Mouse (Mus musculus): ENCODE results near the gene Cryaa. TPM values are rescaled to one million over a fixed set of nuclear protein-coding genes. Genes with fewer than 3 reads are reported as not detected.

The Cryaa gene
- polyA plus RNA-seq, 1 experiment from 2014 or later, result not detected

- no peak overlapping the region for H3K9ac ChIP-seq
- 60% methylated on average over 7 of the region's 7 CpGs for WGBS
- no peak for ATAC-seq (ENCODE audit: insufficient number of reproducible peaks, low FRiP score)
- H3K9me3 ChIP-seq (replicated peaks), result no peaks in the 10 kb centered on the region
- no peaks in the 10 kb centered on the region for H3K4me1 ChIP-seq (replicated peaks)
- no peak overlapping the region for H3K4me2 ChIP-seq
- no peak overlapping the region for H3K27ac ChIP-seq (ENCODE audit: poor library complexity, severe bottlenecking)
- H3K4me3 ChIP-seq, result no peak overlapping the region
- H3K27me3 ChIP-seq (replicated peaks), result 0 out of 2 replicates have a peak, but pooled peaks cover 3% of the 10 kb centered on the region
- no peaks in the 10 kb centered on the region for H3K36me3 ChIP-seq
These were observed 31.6 kb downstream of the Cryaa start for GRCm38 (mm10) chr17:31709121-31709741.

GRCm38 (mm10) chr17:31710455-31710854 lies 32.8 kb downstream of the Cryaa start:
- Histone ChIP-seq H3K4me2 (no peak overlapping the region), H3K4me1 (replicated peaks) (no peaks in the 10 kb centered on the region), H3K4me3 (no peak overlapping the region), H3K9ac (no peak overlapping the region), H3K36me3 (no peaks in the 10 kb centered on the region), H3K27me3 (replicated peaks) (0 out of 2 replicates have a peak, but pooled peaks cover 3% of the 10 kb centered on the region), H3K27ac (ENCODE audit: poor library complexity, severe bottlenecking) (no peak overlapping the region), H3K9me3 (replicated peaks) (no peaks in the 10 kb centered on the region)
- WGBS, result 68% methylated on average over 8 of the region's 8 CpGs
- no peak for ATAC-seq (ENCODE audit: insufficient number of reproducible peaks, low FRiP score)

GRCm38 (mm10) chr17:31713709-31714108 lies 36.1 kb downstream of the Cryaa start:
- H3K4me1 ChIP-seq (replicated peaks), result 0 out of 2 replicates have a peak, but pooled peaks cover 3% of the 10 kb centered on the region
- H3K4me2 ChIP-seq, result no peak overlapping the region
- no peaks in the 10 kb centered on the region for H3K9me3 ChIP-seq (replicated peaks)
- no peak overlapping the region for H3K27ac ChIP-seq (ENCODE audit: poor library complexity, severe bottlenecking)
- no peak overlapping the region for H3K9ac ChIP-seq
- H3K36me3 ChIP-seq, result no peaks in the 10 kb centered on the region
- no peak overlapping the region for H3K4me3 ChIP-seq
- no peak for ATAC-seq (ENCODE audit: insufficient number of reproducible peaks, low FRiP score)
- 80% methylated on average over 9 of the region's 9 CpGs for WGBS
- no peaks in the 10 kb centered on the region for H3K27me3 ChIP-seq (replicated peaks)

- H3K27ac ChIP-seq (ENCODE audit: poor library complexity, severe bottlenecking), result no peak overlapping the region
- 78% methylated on average over 3 of the region's 3 CpGs for WGBS
- ATAC-seq (ENCODE audit: insufficient number of reproducible peaks, low FRiP score), result no peak
- no peaks in the 10 kb centered on the region for H3K36me3 ChIP-seq
- no peak overlapping the region for H3K4me3 ChIP-seq
- no peaks in the 10 kb centered on the region for H3K9me3 ChIP-seq (replicated peaks)
- H3K9ac ChIP-seq, result no peak overlapping the region
- H3K27me3 ChIP-seq (replicated peaks), result no peaks in the 10 kb centered on the region
- 0 out of 2 replicates have a peak, but pooled peaks cover 3% of the 10 kb centered on the region for H3K4me1 ChIP-seq (replicated peaks)
- H3K4me2 ChIP-seq, result no peak overlapping the region
These were observed 36.5 kb downstream of the Cryaa start for GRCm38 (mm10) chr17:31714125-31714524.

GRCm38 (mm10) chr17:31715006-31715405 lies 37.4 kb downstream of the Cryaa start:
- Histone ChIP-seq H3K27me3 (replicated peaks) (no peaks in the 10 kb centered on the region), H3K4me1 (replicated peaks) (0 out of 2 replicates have a peak, but pooled peaks cover 3% of the 10 kb centered on the region), H3K36me3 (no peaks in the 10 kb centered on the region), H3K27ac (ENCODE audit: poor library complexity, severe bottlenecking) (no peak overlapping the region), H3K4me2 (no peak overlapping the region), H3K4me3 (no peak overlapping the region), H3K9ac (no peak overlapping the region), H3K9me3 (replicated peaks) (no peaks in the 10 kb centered on the region)
- ATAC-seq (ENCODE audit: insufficient number of reproducible peaks, low FRiP score), result no peak
- 83% methylated on average over 11 of the region's 11 CpGs for WGBS

GRCm38 (mm10) chr17:31721637-31722036 lies 44.0 kb downstream of the Cryaa start:
- Histone ChIP-seq H3K9ac (no peak overlapping the region), H3K4me2 (no peak overlapping the region), H3K9me3 (replicated peaks) (no peaks in the 10 kb centered on the region), H3K4me3 (no peak overlapping the region), H3K27ac (ENCODE audit: poor library complexity, severe bottlenecking) (no peak overlapping the region), H3K27me3 (replicated peaks) (no peaks in the 10 kb centered on the region), H3K4me1 (replicated peaks) (peaks cover 25% of the 10 kb centered on the region), H3K36me3 (no peaks in the 10 kb centered on the region)
- WGBS, result 77% methylated on average over 6 of the region's 6 CpGs
- no peak for ATAC-seq (ENCODE audit: insufficient number of reproducible peaks, low FRiP score)

- no peaks in the 10 kb centered on the region for H3K36me3 ChIP-seq
- ATAC-seq (ENCODE audit: insufficient number of reproducible peaks, low FRiP score), result no peak
- H3K9me3 ChIP-seq (replicated peaks), result no peaks in the 10 kb centered on the region
- 26% methylated on average over 6 of the region's 6 CpGs for WGBS
- no peak overlapping the region for H3K9ac ChIP-seq
- H3K4me2 ChIP-seq, result no peak overlapping the region
- H3K27me3 ChIP-seq (replicated peaks), result no peaks in the 10 kb centered on the region
- peaks cover 49% of the 10 kb centered on the region for H3K4me1 ChIP-seq (replicated peaks)
- no peak overlapping the region for H3K27ac ChIP-seq (ENCODE audit: poor library complexity, severe bottlenecking)
- H3K4me3 ChIP-seq, result no peak overlapping the region
These were observed 47.8 kb downstream of the Cryaa start for GRCm38 (mm10) chr17:31725366-31725765.

- Histone ChIP-seq H3K4me1 (replicated peaks) (peaks cover 57% of the 10 kb centered on the region), H3K9me3 (replicated peaks) (no peaks in the 10 kb centered on the region), H3K27me3 (replicated peaks) (no peaks in the 10 kb centered on the region), H3K36me3 (no peaks in the 10 kb centered on the region), H3K4me2 (no peak overlapping the region), H3K27ac (ENCODE audit: poor library complexity, severe bottlenecking) (no peak overlapping the region), H3K4me3 (no peak overlapping the region), H3K9ac (no peak overlapping the region)
- no peak for ATAC-seq (ENCODE audit: insufficient number of reproducible peaks, low FRiP score)
- whole genome bisulfite sequencing, result 92% methylated on average over 5 of the region's 5 CpGs
These were observed 48.6 kb downstream of the Cryaa start for GRCm38 (mm10) chr17:31726216-31726615.

GRCm38 (mm10) chr17:31727230-31727629 lies 49.6 kb downstream of the Cryaa start:
- ATAC-seq (ENCODE audit: insufficient number of reproducible peaks, low FRiP score), result no peak
- H3K4me1 ChIP-seq (replicated peaks), result peaks cover 55% of the 10 kb centered on the region

GRCm38 (mm10) chr17:31728043-31728442 lies 50.4 kb downstream of the Cryaa start:
- Histone ChIP-seq H3K4me2 (no peak overlapping the region), H3K9ac (no peak overlapping the region), H3K27ac (ENCODE audit: poor library complexity, severe bottlenecking) (0 out of 2 replicates have a peak overlapping the region, but pooled peaks have one; percentile 7), H3K4me3 (no peak overlapping the region), H3K36me3 (no peaks in the 10 kb centered on the region), H3K4me1 (replicated peaks) (peaks cover 55% of the 10 kb centered on the region), H3K9me3 (replicated peaks) (no peaks in the 10 kb centered on the region), H3K27me3 (replicated peaks) (no peaks in the 10 kb centered on the region)
- 55% methylated on average over 4 of the region's 4 CpGs for WGBS
- no peak for ATAC-seq (ENCODE audit: insufficient number of reproducible peaks, low FRiP score)

More at GRCm38 (mm10) chr17:31727230-31727629, 49.6 kb downstream of the Cryaa start:
- H3K4me3 ChIP-seq, result no peak overlapping the region
- H3K9me3 ChIP-seq (replicated peaks), result no peaks in the 10 kb centered on the region
- no peaks in the 10 kb centered on the region for H3K27me3 ChIP-seq (replicated peaks)
- H3K27ac ChIP-seq (ENCODE audit: poor library complexity, severe bottlenecking), result no peak overlapping the region
- H3K4me2 ChIP-seq, result no peak overlapping the region
- no peaks in the 10 kb centered on the region for H3K36me3 ChIP-seq
- H3K9ac ChIP-seq, result no peak overlapping the region
- 50% methylated on average over 4 of the region's 4 CpGs for WGBS

GRCm38 (mm10) chr17:31728968-31729501 lies 51.4 kb downstream of the Cryaa start:
- no peak overlapping the region; the same call in 1 of the 2 replicates for H3K4me2 ChIP-seq

More at GRCm38 (mm10) chr17:31728968-31729501, 51.4 kb downstream of the Cryaa start:
- H3K4me3 ChIP-seq, result no peak overlapping the region
- H3K4me1 ChIP-seq (replicated peaks), result peaks cover 52% of the 10 kb centered on the region
- no peak overlapping the region for H3K9ac ChIP-seq
- no peaks in the 10 kb centered on the region for H3K9me3 ChIP-seq (replicated peaks)
- H3K27ac ChIP-seq (ENCODE audit: poor library complexity, severe bottlenecking), result peak overlapping the region; percentile 48; the same call in 1 of the 2 replicates
- no peaks in the 10 kb centered on the region for H3K36me3 ChIP-seq
- 49% methylated on average over 7 of the region's 7 CpGs for WGBS
- ATAC-seq (ENCODE audit: insufficient number of reproducible peaks, low FRiP score), result peak; percentile 55; the same call in 1 of the 2 replicates
- H3K27me3 ChIP-seq (replicated peaks), result no peaks in the 10 kb centered on the region
